Mouse (Mus musculus): ENCODE measurements around the gene Krt84. TPM values are rescaled to one million over a fixed set of nuclear protein-coding genes. Genes with fewer than 3 reads are reported as not detected.
A peak's percentile ranks its signal among the peaks of the same experiment; 100 is the strongest.
"Not testable (repeated sequence)": the region's sequence is repeated elsewhere in the genome, so short reads cannot be mapped to it uniquely, and the experiment has no call there.

Gene Krt84
- polyA plus RNA-seq, 1 experiment from 2014 or later: 0.11 TPM

DNA sequence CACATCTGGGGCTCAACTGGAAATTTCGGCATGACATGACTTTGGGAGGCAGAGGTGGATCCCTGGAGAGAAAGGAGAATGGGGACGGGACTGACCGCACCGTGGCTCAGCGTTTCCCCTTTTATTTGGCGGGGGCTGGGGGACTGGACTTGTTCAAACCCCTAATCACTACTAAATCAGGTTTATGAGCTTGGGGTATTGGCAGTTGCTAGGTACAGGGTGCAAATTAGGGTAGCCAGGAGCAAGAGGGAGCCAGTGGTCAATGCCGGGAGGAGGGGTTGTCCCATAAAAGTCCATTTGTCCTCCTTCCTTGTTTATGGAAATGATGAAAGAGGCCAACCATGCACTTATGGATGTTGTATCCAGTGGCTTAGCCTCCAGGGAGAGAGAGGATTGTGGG lies 17.9 kb upstream of the Krt84 start, which contains the start of gene Krt82:
Krt82 (minus strand) TSS at position 101 of the 400 bp plus-strand sequence.
- H3K36me3 ChIP-seq (ENCODE audit: control insufficient read depth, insufficient read depth, low read length): no peaks in the 10 kb centered on the region
- no peaks in the 10 kb centered on the region for H3K27me3 ChIP-seq (ENCODE audit: control insufficient read depth, insufficient read depth, low read length)
- WGBS: 37% methylated on average over 7 of the region's 7 CpGs
- H3K27ac ChIP-seq (ENCODE audit: low read depth, low read length): no peak within 1 kb of the TSS
- H3K4me3 ChIP-seq (ENCODE audit: low read depth, low read length): no peak within 1 kb of the TSS
- no peak within 1 kb of the TSS for H3K4me2 ChIP-seq (ENCODE audit: low read depth, low read length)
- H3K4me1 ChIP-seq (ENCODE audit: control insufficient read depth, insufficient read depth, low read length): no peaks in the 10 kb centered on the region
- no peak within 1 kb of the TSS for H3K9ac ChIP-seq (replicated peaks; ENCODE audit: low read depth, low read length)
- no peaks in the 10 kb centered on the region for H3K9me3 ChIP-seq (ENCODE audit: control insufficient read depth, low read length)
- ATAC-seq (ENCODE audit: low read depth): no peak

DNA sequence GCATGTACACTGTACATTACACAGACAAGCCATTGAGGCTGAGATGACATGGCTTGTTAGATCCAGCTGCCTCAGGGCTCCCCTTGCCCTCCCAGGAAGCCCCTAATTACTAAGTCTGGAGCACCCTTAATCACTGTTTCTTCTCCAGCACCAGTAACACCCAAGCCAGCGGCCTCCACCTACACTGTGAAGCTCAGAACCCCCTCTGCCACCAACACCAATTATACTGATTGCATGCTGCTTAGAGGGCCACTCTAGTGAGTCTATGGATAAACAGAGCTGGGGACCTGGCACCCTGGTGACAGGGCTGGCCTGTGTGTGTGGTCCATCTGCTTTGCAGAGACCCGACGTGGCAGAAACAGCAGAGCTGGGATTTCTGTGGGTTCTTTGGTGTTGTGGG lies 11.9 kb upstream of the Krt84 start:
- Histone ChIP-seq H3K36me3 (ENCODE audit: control insufficient read depth, insufficient read depth, low read length) (no peaks in the 10 kb centered on the region), H3K9me3 (ENCODE audit: control insufficient read depth, low read length) (no peaks in the 10 kb centered on the region), H3K27me3 (ENCODE audit: control insufficient read depth, insufficient read depth, low read length) (no peaks in the 10 kb centered on the region), H3K9ac (replicated peaks; ENCODE audit: low read depth, low read length) (no peak overlapping the region), H3K4me1 (ENCODE audit: control insufficient read depth, insufficient read depth, low read length) (no peaks in the 10 kb centered on the region), H3K4me2 (ENCODE audit: low read depth, low read length) (no peak overlapping the region), H3K27ac (ENCODE audit: low read depth, low read length) (no peak overlapping the region), H3K4me3 (ENCODE audit: low read depth, low read length) (no peak overlapping the region)
- 67% methylated on average over 3 of the region's 3 CpGs for WGBS
- no peak for ATAC-seq (ENCODE audit: low read depth)

DNA sequence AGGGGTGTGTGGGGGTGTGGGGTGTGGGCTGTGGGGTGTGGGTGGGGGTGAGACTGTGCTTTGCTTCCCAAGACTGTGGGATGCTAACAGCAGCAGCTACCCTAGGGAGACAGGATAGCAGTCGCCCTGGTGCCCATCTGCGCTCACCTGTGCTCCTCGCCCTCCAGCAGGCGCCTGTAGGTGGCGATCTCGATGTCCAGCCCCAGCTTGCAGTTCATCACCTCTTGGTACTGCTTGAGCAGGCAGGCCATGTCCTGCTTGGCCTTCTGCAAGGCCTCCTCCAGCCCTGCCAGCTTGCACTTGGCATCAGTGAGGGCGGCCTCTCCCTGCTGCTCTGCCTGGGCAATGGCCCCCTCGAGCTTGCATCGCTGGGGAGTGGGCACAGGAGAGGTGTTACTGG lies 9.9 kb upstream of the Krt84 start:
- H3K27ac ChIP-seq (ENCODE audit: low read depth, low read length): no peak overlapping the region
- 60% methylated on average over 9 of the region's 9 CpGs for WGBS
- H3K9me3 ChIP-seq (ENCODE audit: control insufficient read depth, low read length): no peaks in the 10 kb centered on the region
- H3K36me3 ChIP-seq (ENCODE audit: control insufficient read depth, insufficient read depth, low read length): no peaks in the 10 kb centered on the region
- ATAC-seq (ENCODE audit: low read depth): no peak
- no peak overlapping the region for H3K9ac ChIP-seq (replicated peaks; ENCODE audit: low read depth, low read length)
- H3K4me2 ChIP-seq (ENCODE audit: low read depth, low read length): no peak overlapping the region
- H3K4me3 ChIP-seq (ENCODE audit: low read depth, low read length): no peak overlapping the region
- H3K4me1 ChIP-seq (ENCODE audit: control insufficient read depth, insufficient read depth, low read length): no peaks in the 10 kb centered on the region
- H3K27me3 ChIP-seq (ENCODE audit: control insufficient read depth, insufficient read depth, low read length): no peaks in the 10 kb centered on the region

DNA sequence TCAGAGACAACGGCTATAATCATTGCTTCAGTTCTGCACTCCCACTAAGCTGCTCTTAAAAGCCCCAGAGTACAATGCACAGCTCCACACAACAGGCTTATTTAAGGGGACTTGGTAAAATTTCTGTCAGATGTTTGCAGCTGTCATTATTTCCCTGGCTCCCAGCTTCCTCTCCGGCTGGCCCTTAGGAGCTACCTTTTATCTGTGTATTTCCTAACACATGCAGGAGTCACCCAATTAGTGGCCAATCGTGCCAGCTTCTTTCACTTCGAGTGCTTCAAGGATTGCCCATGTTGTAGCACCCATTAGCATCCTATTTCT lies 5.9 kb upstream of the Krt84 start:
- Histone ChIP-seq H3K36me3 (ENCODE audit: control insufficient read depth, insufficient read depth, low read length) (no peaks in the 10 kb centered on the region), H3K4me1 (ENCODE audit: control insufficient read depth, insufficient read depth, low read length) (no peaks in the 10 kb centered on the region)

DNA sequence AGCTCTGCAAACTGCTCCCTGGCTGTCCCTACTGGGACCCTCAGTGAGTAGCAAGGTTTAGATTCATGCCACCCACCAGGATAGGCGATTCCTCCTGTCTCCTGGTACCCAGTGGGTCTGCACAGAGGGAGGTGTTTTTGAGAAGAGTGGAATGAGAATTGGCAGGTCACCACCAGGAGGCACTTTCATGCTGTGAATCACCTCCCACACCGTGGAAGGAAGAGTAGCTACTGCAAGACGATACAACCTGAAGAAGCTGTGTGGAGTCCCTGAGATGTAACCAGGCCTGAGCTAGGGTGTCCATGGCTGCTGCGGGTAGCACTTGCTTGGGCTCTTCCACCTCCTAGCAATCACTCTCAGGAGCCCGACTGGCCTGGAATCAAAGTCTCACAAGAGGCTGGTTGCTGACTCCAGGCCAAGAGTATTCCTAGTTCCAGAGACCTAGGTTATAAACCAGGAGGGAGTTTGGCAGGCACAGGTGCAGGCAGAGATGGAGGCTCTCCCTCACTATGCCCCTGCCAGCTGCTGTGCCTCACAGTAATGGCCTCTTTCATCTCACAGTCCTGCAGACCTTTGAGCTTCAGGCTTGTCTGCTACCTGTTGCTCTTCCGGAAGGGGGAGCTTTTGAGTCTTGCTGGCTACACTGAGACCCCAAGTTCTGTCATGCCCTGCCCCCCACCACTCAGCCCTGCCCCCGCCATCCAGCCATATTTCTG lies 5.4 kb upstream of the Krt84 start:
- no peaks in the 10 kb centered on the region for H3K27me3 ChIP-seq (ENCODE audit: control insufficient read depth, insufficient read depth, low read length)
- no peak overlapping the region for H3K4me2 ChIP-seq (ENCODE audit: low read depth, low read length)
- H3K4me1 ChIP-seq (ENCODE audit: control insufficient read depth, insufficient read depth, low read length): no peaks in the 10 kb centered on the region
- no peak overlapping the region for H3K9ac ChIP-seq (replicated peaks; ENCODE audit: low read depth, low read length)
- H3K36me3 ChIP-seq (ENCODE audit: control insufficient read depth, insufficient read depth, low read length): no peaks in the 10 kb centered on the region
- no peak for ATAC-seq (ENCODE audit: low read depth)
- WGBS: 40% methylated on average over 7 of the region's 7 CpGs
- no peak overlapping the region for H3K4me3 ChIP-seq (ENCODE audit: low read depth, low read length)
- no peaks in the 10 kb centered on the region for H3K9me3 ChIP-seq (ENCODE audit: control insufficient read depth, low read length)
- H3K27ac ChIP-seq (ENCODE audit: low read depth, low read length): no peak overlapping the region

More for the DNA sequence above, 5.9 kb upstream of the Krt84 start:
- WGBS: 55% methylated on average over 4 of the region's 4 CpGs
- Histone ChIP-seq H3K27ac (ENCODE audit: low read depth, low read length) (no peak overlapping the region), H3K9ac (replicated peaks; ENCODE audit: low read depth, low read length) (no peak overlapping the region), H3K27me3 (ENCODE audit: control insufficient read depth, insufficient read depth, low read length) (no peaks in the 10 kb centered on the region), H3K9me3 (ENCODE audit: control insufficient read depth, low read length) (no peaks in the 10 kb centered on the region), H3K4me2 (ENCODE audit: low read depth, low read length) (no peak overlapping the region), H3K4me3 (ENCODE audit: low read depth, low read length) (no peak overlapping the region)
- no peak for ATAC-seq (ENCODE audit: low read depth)

DNA sequence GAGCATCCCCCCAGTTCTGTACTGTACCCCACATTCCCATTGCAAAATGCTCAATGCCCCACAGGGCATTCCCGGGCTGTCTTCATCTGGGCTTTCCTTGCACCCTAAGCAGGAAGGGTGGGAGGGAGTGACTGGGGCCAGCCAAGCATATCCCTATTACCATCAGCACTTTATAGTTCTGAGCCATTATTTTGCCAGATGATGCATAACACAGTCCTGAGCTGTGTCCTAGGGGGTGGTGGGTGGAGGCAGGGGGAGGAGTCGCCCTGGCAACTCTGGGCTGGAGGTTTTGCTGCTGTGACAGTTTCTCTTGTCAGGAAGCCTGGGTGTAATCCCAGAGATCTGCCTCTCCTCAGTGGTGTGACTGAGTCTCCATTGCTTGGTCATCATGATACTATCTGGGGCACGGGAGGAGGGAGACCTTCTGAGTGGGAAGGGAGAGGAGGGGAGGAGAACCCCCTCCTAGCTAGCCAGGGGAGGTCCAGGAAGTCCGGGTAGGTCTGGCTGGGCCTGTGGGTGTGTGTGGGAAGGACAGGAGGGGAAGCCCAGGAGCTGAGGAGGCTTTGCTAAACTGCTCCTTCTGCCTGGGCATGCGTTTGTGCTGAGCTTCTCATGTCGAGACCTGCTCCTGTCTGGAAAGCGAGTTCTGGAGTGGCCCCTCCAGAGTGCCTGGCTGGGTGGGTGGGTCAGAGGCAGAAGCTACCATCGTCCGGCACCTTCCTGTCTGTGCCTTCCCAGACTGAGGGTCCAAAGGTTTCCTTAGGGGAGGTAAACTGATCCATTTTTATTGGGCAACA lies 3.6 kb upstream of the Krt84 start:
- 63% methylated on average over 9 of the region's 9 CpGs for WGBS
- Histone ChIP-seq H3K4me3 (ENCODE audit: low read depth, low read length) (no peak overlapping the region), H3K36me3 (ENCODE audit: control insufficient read depth, insufficient read depth, low read length) (no peaks in the 10 kb centered on the region), H3K4me2 (ENCODE audit: low read depth, low read length) (no peak overlapping the region), H3K4me1 (ENCODE audit: control insufficient read depth, insufficient read depth, low read length) (no peaks in the 10 kb centered on the region), H3K27me3 (ENCODE audit: control insufficient read depth, insufficient read depth, low read length) (no peaks in the 10 kb centered on the region), H3K9me3 (ENCODE audit: control insufficient read depth, low read length) (no peaks in the 10 kb centered on the region), H3K27ac (ENCODE audit: low read depth, low read length) (no peak overlapping the region), H3K9ac (replicated peaks; ENCODE audit: low read depth, low read length) (no peak overlapping the region)
- peak; percentile 58; the same call in 1 of the 2 replicates for ATAC-seq (ENCODE audit: low read depth)

DNA sequence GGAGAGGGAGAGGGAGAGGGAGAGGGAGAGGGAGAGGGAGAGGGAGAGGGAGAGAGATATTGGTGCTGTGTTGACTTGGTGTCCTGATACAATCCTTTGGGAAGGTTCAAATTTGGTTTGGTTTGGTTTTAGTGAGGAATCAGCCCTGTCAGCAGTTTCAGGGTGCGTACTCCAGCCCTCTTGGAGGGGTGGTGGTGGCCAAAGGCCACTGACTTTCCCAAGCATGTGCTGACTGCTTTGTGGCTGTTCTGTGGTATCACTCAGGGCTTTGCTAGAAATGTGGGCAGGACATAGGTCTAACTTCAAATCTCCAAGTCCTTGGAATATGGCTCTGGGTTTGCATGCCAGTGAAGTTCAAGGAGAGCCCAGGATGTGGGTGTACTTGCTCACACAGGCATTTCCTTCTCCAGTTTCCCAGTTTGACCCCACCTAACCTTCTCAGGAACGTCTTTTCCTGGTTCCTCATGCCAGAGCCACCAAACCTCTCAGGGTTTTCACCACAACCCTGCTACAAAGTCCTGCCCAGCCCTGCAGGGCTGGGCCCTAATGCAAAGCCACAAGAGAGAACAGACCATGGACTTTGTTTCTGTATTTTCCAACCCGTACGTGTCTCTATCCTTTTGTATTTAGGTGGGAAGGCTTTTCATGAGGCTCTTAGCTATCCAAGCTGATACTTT lies 9.9 kb downstream of the Krt84 start:
- H3K9me3 ChIP-seq (ENCODE audit: control insufficient read depth, low read length): no peaks in the 10 kb centered on the region
- 76% methylated on average over 4 of the region's 4 CpGs for WGBS
- H3K9ac ChIP-seq (replicated peaks; ENCODE audit: low read depth, low read length): no peak overlapping the region
- H3K36me3 ChIP-seq (ENCODE audit: control insufficient read depth, insufficient read depth, low read length): no peaks in the 10 kb centered on the region
- no peaks in the 10 kb centered on the region for H3K27me3 ChIP-seq (ENCODE audit: control insufficient read depth, insufficient read depth, low read length)
- no peak for ATAC-seq (ENCODE audit: low read depth)
- no peak overlapping the region for H3K4me2 ChIP-seq (ENCODE audit: low read depth, low read length)
- H3K4me1 ChIP-seq (ENCODE audit: control insufficient read depth, insufficient read depth, low read length): no peaks in the 10 kb centered on the region
- no peak overlapping the region for H3K27ac ChIP-seq (ENCODE audit: low read depth, low read length)
- no peak overlapping the region for H3K4me3 ChIP-seq (ENCODE audit: low read depth, low read length)

DNA sequence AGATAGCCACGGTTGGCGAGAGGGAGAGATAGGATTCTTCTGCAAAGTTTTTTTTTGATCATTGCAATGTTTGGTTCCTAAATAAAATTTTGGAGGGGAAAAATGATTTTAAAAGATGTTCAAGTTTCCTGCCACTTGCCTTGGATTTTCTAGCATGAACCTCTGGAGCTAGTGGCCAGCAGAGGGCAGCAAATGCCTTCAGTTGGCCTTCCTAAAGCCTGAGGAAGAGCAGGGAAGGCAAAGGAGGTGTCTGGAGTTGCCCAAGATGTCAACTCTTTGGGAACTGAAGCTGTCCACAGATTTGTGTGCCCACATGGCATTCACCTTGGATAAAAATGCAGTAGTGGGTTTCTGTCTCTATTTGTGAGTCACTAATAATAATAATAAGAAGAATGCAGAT lies 12.8 kb downstream of the Krt84 start:
- ATAC-seq (ENCODE audit: low read depth): no peak
- H3K4me3 ChIP-seq (ENCODE audit: low read depth, low read length): no peak overlapping the region
- 15% methylated on average over 2 of the region's 2 CpGs for WGBS
- H3K9me3 ChIP-seq (ENCODE audit: control insufficient read depth, low read length): no peaks in the 10 kb centered on the region
- H3K4me2 ChIP-seq (ENCODE audit: low read depth, low read length): no peak overlapping the region
- no peak overlapping the region for H3K9ac ChIP-seq (replicated peaks; ENCODE audit: low read depth, low read length)
- no peaks in the 10 kb centered on the region for H3K4me1 ChIP-seq (ENCODE audit: control insufficient read depth, insufficient read depth, low read length)
- H3K36me3 ChIP-seq (ENCODE audit: control insufficient read depth, insufficient read depth, low read length): no peaks in the 10 kb centered on the region
- no peak overlapping the region for H3K27ac ChIP-seq (ENCODE audit: low read depth, low read length)
- no peaks in the 10 kb centered on the region for H3K27me3 ChIP-seq (ENCODE audit: control insufficient read depth, insufficient read depth, low read length)

DNA sequence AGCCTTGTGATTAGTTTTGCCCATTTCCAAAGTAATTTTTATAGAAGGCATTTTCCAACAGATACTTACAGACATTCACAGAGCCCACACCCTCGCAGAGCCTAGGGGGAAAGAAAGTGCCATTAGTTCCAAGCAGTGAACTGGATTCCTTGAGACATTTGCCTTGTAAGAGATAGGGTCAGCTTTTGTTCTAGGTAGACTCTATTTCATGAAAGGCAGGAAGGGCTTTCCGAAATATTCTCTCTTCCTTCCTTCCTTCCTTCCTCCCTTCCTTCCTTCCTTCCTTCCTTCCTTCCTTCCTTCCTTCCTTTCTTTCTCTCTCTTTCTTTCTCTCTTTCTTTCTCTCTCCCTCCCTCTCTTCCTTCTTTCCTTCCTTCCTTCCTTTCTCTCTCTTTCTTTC lies 15.5 kb downstream of the Krt84 start, which contains the start of gene Gm49425:
Gm49425 (minus strand) TSS at position 101 of the 400 bp plus-strand sequence.
- not testable (repeated sequence) for H3K27me3 ChIP-seq (ENCODE audit: control insufficient read depth, insufficient read depth, low read length); H3K27ac ChIP-seq (ENCODE audit: low read depth, low read length); H3K4me3 ChIP-seq (ENCODE audit: low read depth, low read length); H3K9me3 ChIP-seq (ENCODE audit: control insufficient read depth, low read length); H3K4me1 ChIP-seq (ENCODE audit: control insufficient read depth, insufficient read depth, low read length); H3K9ac ChIP-seq (replicated peaks; ENCODE audit: low read depth, low read length); ATAC-seq (ENCODE audit: low read depth); H3K36me3 ChIP-seq (ENCODE audit: control insufficient read depth, insufficient read depth, low read length); H3K4me2 ChIP-seq (ENCODE audit: low read depth, low read length)
- WGBS: 85% methylated on average over 2 of the region's 2 CpGs

All from neural tube, embryonic 14.5 days (tissue).